Mouse (Mus musculus) heart, embryonic 13.5 days (tissue): Measurements from ENCODE around the gene Svs2. TPM values are rescaled to one million over a fixed set of nuclear protein-coding genes. Genes with fewer than 3 reads are reported as not detected.

ENCODE experiments used
- ATAC-seq: fragments of 200-750 bp; cut with Nextera tagmentation; 2 replicates; pipeline ENCODE4 v1.8.0; 2017; ENCODE audit warnings: moderate TSS enrichment; ENCODE audit not compliant: insufficient number of reproducible peaks, low FRiP score, low TSS enrichment; ENCODE audit errors: extremely low read depth
- H3K27ac ChIP-seq: fragments of 300-500 bp; sonication (generic); replicated peaks from 2 replicates; pipeline ENCODE4 v1.5.1; 2015; ENCODE audit warnings: moderate library complexity, mild to moderate bottlenecking, inconsistent platforms
- H3K27me3 ChIP-seq: fragments of 300-500 bp; sonication (generic); replicated peaks from 2 replicates; pipeline ENCODE4 v1.6.1; 2015; ENCODE audit warnings: mild to moderate bottlenecking, inconsistent platforms
- H3K36me3 ChIP-seq: fragments of 300-500 bp; sonication (generic); 2 replicates; pipeline ENCODE4 v1.6.1; 2015; ENCODE audit warnings: mild to moderate bottlenecking, inconsistent platforms
- H3K4me1 ChIP-seq: fragments of 300-500 bp; sonication (generic); 2 replicates; pipeline ENCODE4 v1.6.1; 2015; ENCODE audit warnings: inconsistent platforms
- H3K4me2 ChIP-seq: fragments of 300-500 bp; sonication (generic); 2 replicates; pipeline ENCODE4 v1.6.1; 2015; ENCODE audit warnings: inconsistent platforms, mild to moderate bottlenecking, moderate library complexity
- H3K4me3 ChIP-seq: fragments of 300-500 bp; sonication (generic); 2 replicates; pipeline ENCODE4 v1.5.1; 2015; ENCODE audit warnings: moderate library complexity, mild to moderate bottlenecking, inconsistent platforms
- H3K9ac ChIP-seq: fragments of 300-500 bp; sonication (generic); 2 replicates; pipeline ENCODE4 v1.6.1; 2015; ENCODE audit warnings: inconsistent platforms, mild to moderate bottlenecking, moderate library complexity
- H3K9me3 ChIP-seq: fragments of 300-500 bp; sonication (generic); 2 replicates; pipeline ENCODE4 v1.6.1; 2016; ENCODE audit warnings: inconsistent platforms
- WGBS: fragments of 180-500 bp; shearing (Covaris S2); methylation state at CpG from one replicate; pipeline ENCODE4 v1.1.7; 2015; ENCODE audit warnings: mixed read lengths; 5-methylcytosine and 5-hydroxymethylcytosine counted together
- polyA plus RNA-seq: library from polyadenylated mRNA; unstranded; fragments of >200 nt; fragmentation: Nextera tagmentation; extraction: Ambion mirVana; gene quantifications from 2 replicates; pipeline ENCODE4 v1.2.1, GENCODE M21; 2015

Svs2 gene
- polyA plus RNA-seq, 1 experiment from 2014 or later, result not detected

DNA sequence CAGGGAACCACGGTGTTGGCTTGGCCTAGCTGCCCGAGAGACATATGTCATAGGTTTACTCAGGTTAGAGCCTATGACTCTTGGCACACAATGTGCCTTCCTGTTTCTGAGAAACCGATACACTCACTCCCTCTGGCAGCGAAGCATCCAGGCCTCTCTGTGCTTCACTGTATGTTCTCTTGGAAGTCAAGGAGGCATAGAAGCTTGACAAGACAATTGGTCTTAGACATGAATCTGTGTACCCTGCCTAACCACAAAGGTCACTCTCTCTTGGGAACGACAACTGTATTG lies 41.6 kb downstream of the Svs2 start:
- no peaks in the 10 kb centered on the region for H3K9me3 ChIP-seq
- H3K4me1 ChIP-seq, result no peaks in the 10 kb centered on the region
- H3K36me3 ChIP-seq, result no peaks in the 10 kb centered on the region
- no peak overlapping the region for H3K27ac ChIP-seq
- H3K9ac ChIP-seq, result no peak overlapping the region
- no peak overlapping the region for H3K4me2 ChIP-seq
- no peaks in the 10 kb centered on the region for H3K27me3 ChIP-seq
- no peak overlapping the region for H3K4me3 ChIP-seq
- ATAC-seq, result no peak
- WGBS, result 81% methylated on average over 5 of the region's 5 CpGs

DNA sequence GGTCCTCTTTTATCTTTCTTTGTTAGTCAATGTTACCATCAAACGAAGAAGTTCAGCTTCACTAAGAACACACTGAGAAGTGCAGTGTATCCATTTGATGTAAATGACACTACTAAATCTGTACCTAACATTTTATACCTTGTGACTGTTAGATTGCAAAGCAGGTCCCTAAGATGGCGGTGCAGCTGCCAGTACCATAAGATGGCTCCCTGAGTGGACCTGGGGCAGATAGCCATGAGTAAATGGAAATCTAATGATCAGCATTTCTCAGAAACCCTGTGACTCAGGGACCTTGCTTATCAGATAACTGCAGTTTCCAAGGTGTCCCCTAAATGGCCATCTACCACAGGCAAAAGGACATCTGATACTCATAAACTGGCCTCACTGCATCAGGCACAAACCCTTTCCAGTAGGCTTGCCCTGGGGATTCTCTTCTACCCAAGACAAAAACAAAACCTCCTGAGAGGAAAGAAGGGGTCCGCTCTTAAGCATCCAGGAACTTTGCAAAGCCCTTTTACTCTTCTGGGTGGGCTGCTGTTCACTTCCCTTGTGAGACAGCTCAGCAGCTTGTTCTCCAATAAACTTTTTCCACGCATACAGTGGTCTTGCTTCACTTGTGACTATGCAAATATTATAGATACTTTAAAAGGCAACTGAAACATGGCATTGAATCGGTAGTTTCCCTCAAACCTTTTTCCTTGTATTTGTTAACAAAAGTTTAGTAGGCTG lies 42.1 kb downstream of the Svs2 start:
- no peaks in the 10 kb centered on the region for H3K9me3 ChIP-seq
- H3K27ac ChIP-seq, result no peak overlapping the region
- no peak overlapping the region for H3K9ac ChIP-seq
- H3K27me3 ChIP-seq, result no peaks in the 10 kb centered on the region
- no peak for ATAC-seq
- H3K4me1 ChIP-seq, result no peaks in the 10 kb centered on the region
- 81% methylated on average over 5 of the region's 5 CpGs for WGBS
- no peaks in the 10 kb centered on the region for H3K36me3 ChIP-seq
- H3K4me3 ChIP-seq, result no peak overlapping the region
- H3K4me2 ChIP-seq, result no peak overlapping the region

DNA sequence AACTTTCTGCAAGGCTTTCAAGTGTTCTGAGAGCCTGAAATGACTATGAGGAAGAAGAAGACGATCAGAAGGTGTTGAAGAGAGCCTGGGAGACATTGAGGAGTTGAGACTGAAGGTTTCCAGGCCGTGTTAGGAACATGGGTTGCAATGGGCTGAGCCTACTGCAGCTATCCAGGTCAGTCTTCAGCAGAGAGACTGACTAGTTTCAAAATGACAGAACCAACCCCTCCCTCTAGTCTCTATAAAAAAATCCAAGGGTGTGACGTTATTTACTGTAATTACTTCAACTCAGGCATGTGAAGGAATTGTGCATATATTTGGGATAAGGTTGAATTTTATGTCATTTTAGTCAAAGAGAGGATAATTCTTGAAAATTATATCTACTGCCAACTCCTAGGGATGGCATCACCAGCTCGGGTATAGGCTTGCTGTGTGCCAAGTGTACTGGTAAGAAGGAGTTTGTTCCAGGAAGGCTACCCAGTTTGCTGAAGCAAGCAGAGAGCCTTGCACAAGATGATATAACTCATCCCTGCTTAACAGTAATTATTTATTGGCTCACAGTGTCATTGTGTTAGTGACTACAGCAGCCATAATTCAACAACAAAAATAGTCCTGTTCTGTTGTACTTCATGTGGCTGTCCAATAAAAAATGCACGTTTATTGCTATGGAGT lies 43.2 kb downstream of the Svs2 start:
- no peaks in the 10 kb centered on the region for H3K36me3 ChIP-seq
- WGBS, result 60% methylated on average over 5 of the region's 5 CpGs
- no peaks in the 10 kb centered on the region for H3K9me3 ChIP-seq
- no peak overlapping the region for H3K27ac ChIP-seq
- H3K4me3 ChIP-seq, result no peak overlapping the region
- no peak for ATAC-seq
- H3K4me2 ChIP-seq, result no peak overlapping the region
- no peaks in the 10 kb centered on the region for H3K27me3 ChIP-seq
- H3K4me1 ChIP-seq, result no peaks in the 10 kb centered on the region
- no peak overlapping the region for H3K9ac ChIP-seq

DNA sequence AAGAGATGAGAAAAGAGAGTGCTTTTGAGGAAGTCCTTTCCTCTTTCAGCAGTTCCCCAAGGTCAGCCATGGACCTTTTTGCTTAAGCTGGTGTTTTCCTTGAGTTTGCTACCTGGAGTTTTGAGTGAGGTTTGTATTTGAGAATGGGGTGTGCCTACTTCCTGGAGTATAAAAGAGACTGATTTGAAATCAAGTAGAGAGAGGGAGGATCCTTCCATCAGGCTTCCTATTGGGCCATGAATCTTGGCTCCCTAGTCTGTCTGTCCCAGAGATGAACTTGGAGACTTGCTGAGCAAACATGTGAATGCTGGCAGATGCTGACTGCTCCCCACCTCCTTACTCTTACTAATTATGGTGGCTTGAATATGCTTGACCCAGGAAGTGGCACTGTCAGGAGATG lies 46.0 kb downstream of the Svs2 start:
- Histone ChIP-seq H3K4me3 (no peak overlapping the region), H3K36me3 (no peaks in the 10 kb centered on the region), H3K9me3 (no peaks in the 10 kb centered on the region), H3K4me1 (no peaks in the 10 kb centered on the region), H3K4me2 (no peak overlapping the region), H3K9ac (no peak overlapping the region), H3K27me3 (0 out of 2 replicates have a peak, but pooled peaks cover 10% of the 10 kb centered on the region), H3K27ac (no peak overlapping the region)
- no peak for ATAC-seq

DNA sequence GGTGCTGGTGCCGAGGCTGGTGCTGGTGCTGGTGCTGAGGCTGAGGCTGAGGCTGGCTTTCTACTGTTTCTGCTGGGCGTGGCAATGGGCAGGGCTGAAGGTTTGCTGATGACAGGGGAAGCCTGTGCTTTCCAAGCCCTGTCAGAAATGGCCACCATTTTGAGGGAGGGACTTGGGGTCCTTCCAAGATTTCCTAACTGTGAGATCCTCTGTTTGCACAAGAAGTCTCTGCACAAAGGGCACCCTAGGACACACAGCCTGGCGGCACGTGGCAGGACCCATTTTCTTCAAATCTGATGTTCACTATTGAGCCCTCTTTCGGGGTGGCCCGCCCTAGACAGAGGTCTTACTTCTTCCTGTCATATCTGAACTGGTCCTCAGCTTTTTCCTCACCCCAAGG lies 47.7 kb downstream of the Svs2 start, which contains the start of gene Wfdc12:
TSS of gene Wfdc12 (minus strand) at position 33 of the 400 bp plus-strand sequence.
- H3K9me3 ChIP-seq, result no peaks in the 10 kb centered on the region
- WGBS, result 72% methylated on average over 6 of the region's 6 CpGs
- H3K4me1 ChIP-seq, result no peaks in the 10 kb centered on the region
- H3K27me3 ChIP-seq, result 0 out of 2 replicates have a peak, but pooled peaks cover 10% of the 10 kb centered on the region
- ATAC-seq, result no peak
- H3K27ac ChIP-seq, result no peak within 1 kb of the TSS
- H3K36me3 ChIP-seq, result no peaks in the 10 kb centered on the region
- no peak within 1 kb of the TSS for H3K9ac ChIP-seq
- H3K4me3 ChIP-seq, result no peak within 1 kb of the TSS
- H3K4me2 ChIP-seq, result no peak within 1 kb of the TSS

DNA sequence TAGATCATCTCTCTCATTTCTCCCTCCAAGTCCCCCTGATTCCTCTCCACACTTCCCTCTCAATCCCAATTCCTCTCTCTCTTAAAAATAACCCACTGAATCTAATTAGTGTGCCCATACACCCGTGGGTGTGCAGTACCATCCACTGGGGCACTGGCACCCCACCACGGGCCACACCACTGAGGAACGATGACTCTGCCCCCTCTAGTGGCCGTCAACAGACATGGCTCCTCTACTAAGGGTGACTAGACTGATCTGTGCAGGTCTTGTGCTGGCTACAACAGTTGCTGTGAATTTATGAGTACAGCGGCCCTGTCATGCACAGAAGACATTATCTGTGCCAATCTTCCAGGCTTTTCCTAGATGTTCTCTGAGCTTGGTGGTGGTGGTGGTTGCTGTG lies 49.5 kb downstream of the Svs2 start:
- no peak for ATAC-seq
- H3K27me3 ChIP-seq, result 0 out of 2 replicates have a peak, but pooled peaks cover 10% of the 10 kb centered on the region
- H3K4me1 ChIP-seq, result no peaks in the 10 kb centered on the region

More for the DNA sequence above, 49.5 kb downstream of the Svs2 start:
- 24% methylated on average over 5 of the region's 5 CpGs for WGBS
- Histone ChIP-seq H3K36me3 (no peaks in the 10 kb centered on the region), H3K9me3 (no peaks in the 10 kb centered on the region), H3K4me3 (no peak overlapping the region), H3K27ac (no peak overlapping the region), H3K9ac (no peak overlapping the region), H3K4me2 (no peak overlapping the region)

Other genes starting within 250 kb of the Svs2 start
- 225 and 236 TPM in 2 replicates for gene Ywhab, start 243.5 kb downstream of the Svs2 start, polyA plus RNA-seq
- 0.83 and 0.98 TPM in 2 replicates for gene Pabpc1l, start 213.0 kb downstream of the Svs2 start, polyA plus RNA-seq
- 14.0 and 14.2 TPM in 2 replicates for gene Stk4, start 168.1 kb downstream of the Svs2 start, polyA plus RNA-seq
- gene Tomm34, start 167.3 kb downstream of the Svs2 start, polyA plus RNA-seq, result 52.7 and 53.9 TPM in 2 replicates
- 0.21 and 0.29 TPM in 2 replicates for gene Kcns1, start 67.4 kb downstream of the Svs2 start, polyA plus RNA-seq
- not detected in 2 replicates for gene Wfdc5, start 55.7 kb downstream of the Svs2 start, polyA plus RNA-seq
- gene Wfdc12, start 47.9 kb downstream of the Svs2 start, polyA plus RNA-seq, result not detected in 2 replicates
- gene Wfdc15a, start 38.3 kb downstream of the Svs2 start, polyA plus RNA-seq, result not detected in 2 replicates
- 0.33 TPM in 1 of 2 replicates, not detected in the other for gene Wfdc15b, start 16.8 kb downstream of the Svs2 start, polyA plus RNA-seq
- not detected in 2 replicates for gene Svs3b, start 18.2 kb upstream of the Svs2 start, polyA plus RNA-seq
- gene Svs4, start 40.0 kb upstream of the Svs2 start, polyA plus RNA-seq, result not detected in 2 replicates
- gene Svs3a, start 50.8 kb upstream of the Svs2 start, polyA plus RNA-seq, result not detected in 2 replicates
- gene Svs6, start 78.3 kb upstream of the Svs2 start, polyA plus RNA-seq, result not detected in 2 replicates
- gene Svs5, start 94.3 kb upstream of the Svs2 start, polyA plus RNA-seq, result not detected in 2 replicates
- 0.90 and 1.8 TPM in 2 replicates for gene Slpi, start 150.6 kb upstream of the Svs2 start, polyA plus RNA-seq
- gene Rbpjl, start 164.7 kb upstream of the Svs2 start, polyA plus RNA-seq, result 0.21 and 0.23 TPM in 2 replicates
- 5.2 and 7.7 TPM in 2 replicates for gene Matn4, start 166.7 kb upstream of the Svs2 start, polyA plus RNA-seq
- 36.6 and 46.5 TPM in 2 replicates for gene Sdc4, start 205.4 kb upstream of the Svs2 start, polyA plus RNA-seq
- 37.2 and 43.0 TPM in 2 replicates for gene Sys1, start 218.5 kb upstream of the Svs2 start, polyA plus RNA-seq
- 8.7 and 11.7 TPM in 2 replicates for gene Gm20458, start 222.5 kb upstream of the Svs2 start, polyA plus RNA-seq
- gene Trp53tg5, start 235.3 kb upstream of the Svs2 start, polyA plus RNA-seq, result not detected in 2 replicates
- gene Dbndd2, start 247.6 kb upstream of the Svs2 start, polyA plus RNA-seq, result 8.9 and 17.9 TPM in 2 replicates